Mouse (Mus musculus): ENCODE data around the gene Notch1.

Notch1 gene

DNA sequence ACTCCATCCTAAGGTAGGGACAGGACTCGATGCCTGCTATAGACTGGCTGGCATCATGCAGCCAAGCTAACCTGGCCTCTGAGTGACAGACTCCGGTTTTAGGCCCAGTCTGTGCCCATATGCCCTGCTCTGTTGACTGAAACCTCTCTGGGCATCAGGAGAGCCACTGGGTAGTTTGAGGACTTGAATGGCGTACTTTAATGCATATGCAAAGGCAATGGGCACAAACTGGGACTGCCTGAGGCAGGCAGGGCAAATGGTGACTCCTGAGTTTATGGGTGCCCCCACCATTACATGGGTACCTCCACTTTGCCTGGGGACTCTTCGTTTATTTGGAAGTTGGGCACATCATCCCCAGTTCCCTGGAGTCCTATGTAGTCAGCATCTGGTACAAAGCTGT is 69.8 kb downstream of the Notch1 start:
- peak; percentile 7 for DNase-seq (ENCODE audit: low read depth, low spot score)

DNA sequence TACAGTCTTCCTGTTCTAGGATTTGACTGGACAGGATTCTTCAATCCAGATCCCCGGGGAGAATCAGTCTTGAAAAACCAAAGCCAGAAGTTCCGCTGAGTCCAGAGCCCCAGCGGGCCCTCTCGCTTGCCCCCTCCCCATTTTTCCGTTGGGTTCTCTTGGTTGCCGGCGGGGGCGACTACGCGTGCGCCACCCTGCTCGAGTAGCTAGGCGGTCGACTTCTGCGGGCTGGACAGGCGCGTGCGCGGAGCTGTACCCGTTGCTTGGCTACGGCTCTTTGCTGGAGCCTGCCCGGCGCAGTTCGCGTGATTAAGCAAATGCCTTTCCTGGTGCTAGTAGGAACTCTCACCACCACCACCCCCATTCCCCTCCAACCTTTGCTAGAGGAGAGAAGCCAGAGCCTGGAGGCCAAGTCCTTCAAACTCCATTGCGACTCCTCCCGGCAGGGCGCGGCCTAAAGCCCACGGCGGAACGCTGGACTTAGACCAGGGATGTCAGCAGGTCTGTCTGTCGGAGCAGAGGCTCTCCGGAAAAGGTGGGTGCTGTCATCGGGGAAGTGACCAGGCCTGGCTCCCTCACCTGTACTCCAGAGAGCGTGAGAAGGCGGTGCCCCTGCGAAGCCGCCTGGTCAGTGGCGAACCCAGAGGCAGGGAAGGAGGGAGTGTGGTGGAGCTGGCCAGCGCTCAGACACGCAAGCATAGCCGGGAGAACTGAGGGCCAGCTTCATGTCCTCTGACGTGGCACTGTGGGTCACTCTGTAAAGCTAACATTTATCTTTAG is 70.6 kb downstream of the Notch1 start:
- DNase-seq (ENCODE audit: low read depth, low spot score), result peak; percentile 94

DNA sequence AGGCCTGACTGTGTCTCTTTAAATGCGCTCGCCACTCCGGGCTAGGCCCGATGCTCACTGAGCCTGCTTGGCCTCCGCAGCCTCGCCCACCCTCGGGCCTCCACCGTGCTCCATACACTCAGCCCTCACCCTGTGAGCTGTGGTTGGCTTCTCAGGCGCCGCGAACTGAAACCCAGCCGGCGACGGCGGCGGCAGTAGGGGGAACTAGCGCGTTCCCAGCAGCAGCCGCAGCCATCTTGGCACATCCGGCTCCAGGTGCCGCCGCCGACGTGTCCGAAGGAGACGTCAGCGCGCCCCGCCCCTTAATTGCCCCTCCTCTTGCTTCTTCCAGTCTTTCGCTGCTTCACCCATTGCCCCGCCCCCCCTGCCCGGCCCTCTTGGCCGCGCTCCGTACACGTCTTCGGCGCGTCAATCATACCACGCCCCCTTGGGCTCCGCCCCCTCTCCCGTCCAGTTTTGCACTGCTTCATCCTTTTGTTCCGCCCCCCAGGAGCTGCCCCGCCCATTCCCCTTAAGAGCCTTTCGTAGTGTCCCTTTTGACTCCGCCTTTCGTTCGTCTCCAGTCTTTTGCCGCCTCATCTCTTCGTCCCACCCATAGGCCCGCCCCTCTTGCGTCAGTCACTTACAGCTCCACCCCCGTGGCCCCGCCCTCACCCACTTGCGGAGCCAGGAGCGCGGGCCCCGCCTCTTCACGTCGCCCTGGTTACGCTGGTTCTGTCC is 71.4 kb downstream of the Notch1 start, which contains the start of gene Sec16a:
TSS of gene Sec16a (minus strand) at position 271 of the 720 bp plus-strand sequence.
- DNase-seq (ENCODE audit: low read depth, low spot score), result peak; percentile 100

DNA sequence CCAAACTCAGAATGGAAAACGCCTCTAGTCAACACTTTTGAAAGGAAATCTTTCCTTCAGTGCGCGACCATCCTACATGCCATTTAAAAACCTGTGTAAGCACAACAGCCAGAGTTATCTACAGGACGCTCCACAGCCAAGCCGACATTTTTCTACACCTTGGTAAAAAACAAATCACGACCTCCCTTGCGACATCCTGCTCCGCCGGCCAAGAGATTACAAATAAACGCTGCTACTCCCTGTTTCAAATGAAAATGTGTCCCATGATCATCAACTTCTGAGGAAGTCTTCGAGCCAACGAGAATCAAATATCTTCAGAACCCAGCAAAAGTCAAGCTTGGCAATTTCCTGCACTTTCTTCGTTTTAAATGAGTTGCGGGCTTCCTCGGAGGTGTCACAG is 72.1 kb downstream of the Notch1 start:
- DNase-seq (ENCODE audit: low read depth, low spot score), result peak; percentile 31

DNA sequence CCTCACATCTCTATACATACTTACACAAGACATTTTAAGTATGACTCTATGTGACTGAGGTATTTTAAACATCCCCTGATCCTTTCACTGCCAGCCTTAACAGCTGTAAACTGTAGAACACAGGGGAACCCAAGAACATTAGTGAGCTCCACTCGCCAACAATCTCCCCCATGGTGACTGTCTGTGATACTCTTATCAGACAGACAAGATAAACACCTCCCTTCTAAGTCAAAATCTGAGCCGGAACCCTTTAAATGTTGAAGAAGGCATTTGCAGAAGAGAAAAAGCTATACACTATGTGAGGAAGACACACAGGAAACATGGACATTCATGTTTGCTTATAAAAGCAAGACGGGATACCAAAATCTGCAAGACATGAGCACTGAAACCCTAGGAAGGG is 72.6 kb downstream of the Notch1 start:
- DNase-seq (ENCODE audit: low read depth, low spot score), result no peak

DNA sequence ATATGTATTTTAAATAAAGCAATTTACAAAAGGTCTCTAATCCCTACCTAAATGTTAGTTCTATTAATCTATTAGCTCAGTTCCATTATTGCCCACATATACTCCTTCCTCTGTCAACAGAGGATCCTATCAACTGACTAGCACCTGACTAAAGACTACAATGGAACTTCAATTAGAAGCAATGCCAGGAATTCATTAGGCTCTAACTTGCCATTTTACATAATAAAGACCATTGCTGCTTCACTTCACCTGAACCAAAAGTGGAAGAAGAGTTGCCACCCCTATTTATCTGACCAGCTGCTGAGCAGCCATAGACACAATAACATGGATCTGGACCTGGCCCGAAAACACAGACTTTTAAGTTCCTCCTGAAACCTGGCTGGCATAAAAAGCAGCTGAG is 73.6 kb downstream of the Notch1 start:
- no peak for DNase-seq (ENCODE audit: low read depth, low spot score)

DNA sequence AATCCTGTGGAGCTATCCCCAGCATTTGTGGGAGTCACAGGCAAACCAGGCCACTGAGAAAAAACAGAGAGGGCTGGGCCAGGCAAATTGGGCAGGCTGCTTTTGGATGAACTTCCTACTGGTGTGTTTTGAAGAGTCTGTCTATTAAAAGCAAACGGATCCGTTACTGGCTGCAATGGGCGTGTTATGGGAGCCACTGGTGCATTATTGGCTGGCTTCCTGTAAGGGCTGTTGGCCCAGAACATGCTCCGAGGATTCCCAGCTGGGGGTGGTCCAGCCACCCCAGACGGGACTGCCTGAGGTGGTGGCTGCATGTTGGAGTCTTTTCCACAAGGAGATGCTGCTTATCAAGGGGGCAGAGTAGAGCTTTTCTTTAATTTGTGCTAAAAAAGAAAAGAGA is 74.8 kb downstream of the Notch1 start:
- no peak for DNase-seq (ENCODE audit: low read depth, low spot score)

DNA sequence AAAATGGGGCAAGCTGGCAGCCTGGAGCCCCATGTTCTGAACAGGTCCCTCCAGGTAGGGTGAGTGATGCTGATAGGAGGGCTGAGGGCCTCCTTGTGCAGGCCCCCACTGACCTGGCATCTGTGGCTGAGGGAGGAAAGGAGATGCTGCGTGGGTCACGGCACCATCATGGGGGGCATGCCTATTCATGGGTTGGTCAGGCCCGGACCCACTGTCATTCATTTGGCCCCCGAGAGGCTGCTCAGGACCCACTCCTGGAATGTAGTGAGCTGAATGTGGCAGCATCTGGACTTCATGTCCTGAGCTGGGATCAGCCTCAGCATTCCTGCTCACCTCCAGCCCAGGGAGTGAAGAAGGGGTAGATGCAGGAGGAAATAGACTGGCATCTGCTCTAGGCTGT is 75.2 kb downstream of the Notch1 start:
- no peak for DNase-seq (ENCODE audit: low read depth, low spot score)

DNA sequence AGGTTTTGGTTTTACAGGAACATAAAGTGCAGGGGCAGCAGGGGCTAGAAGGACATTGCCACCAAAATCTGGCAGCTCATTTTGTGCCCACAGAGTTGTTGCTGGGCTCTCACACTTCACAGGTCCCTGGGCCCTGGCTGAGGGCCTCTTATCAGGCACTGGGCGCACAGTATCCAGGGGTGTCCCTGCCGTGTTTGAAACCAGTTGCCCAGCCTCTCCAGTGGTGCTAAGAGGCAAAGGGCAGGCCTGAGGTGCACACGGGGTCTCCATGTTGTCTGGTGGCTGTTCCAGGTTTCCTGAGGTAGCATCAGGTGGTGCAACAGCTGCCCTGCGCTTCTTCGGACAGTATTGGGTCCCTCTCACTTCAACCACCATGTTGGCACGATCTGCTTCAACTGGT is 76.8 kb downstream of the Notch1 start:
- no peak for DNase-seq (ENCODE audit: low read depth, low spot score)

DNA sequence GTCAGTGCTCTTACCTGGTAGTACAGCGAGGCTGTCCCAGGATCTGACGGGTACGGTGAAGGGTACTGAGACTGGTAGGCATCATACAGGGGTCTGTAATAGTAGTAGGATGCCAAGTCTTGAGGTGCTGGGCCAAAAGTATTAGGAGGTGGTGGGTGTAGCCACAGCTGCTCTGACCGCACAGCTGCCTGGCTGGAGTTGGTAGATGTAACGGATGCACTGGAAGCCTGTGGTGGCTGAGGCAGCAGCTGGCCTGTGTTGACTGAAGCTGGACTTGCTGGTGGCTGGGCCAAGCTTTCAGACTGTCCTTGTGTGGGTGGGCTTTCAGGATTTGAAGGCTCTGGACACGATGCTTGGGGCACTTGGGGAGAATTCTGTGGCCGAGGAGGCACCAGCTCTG is 78.1 kb downstream of the Notch1 start:
- DNase-seq (ENCODE audit: low read depth, low spot score), result no peak

DNA sequence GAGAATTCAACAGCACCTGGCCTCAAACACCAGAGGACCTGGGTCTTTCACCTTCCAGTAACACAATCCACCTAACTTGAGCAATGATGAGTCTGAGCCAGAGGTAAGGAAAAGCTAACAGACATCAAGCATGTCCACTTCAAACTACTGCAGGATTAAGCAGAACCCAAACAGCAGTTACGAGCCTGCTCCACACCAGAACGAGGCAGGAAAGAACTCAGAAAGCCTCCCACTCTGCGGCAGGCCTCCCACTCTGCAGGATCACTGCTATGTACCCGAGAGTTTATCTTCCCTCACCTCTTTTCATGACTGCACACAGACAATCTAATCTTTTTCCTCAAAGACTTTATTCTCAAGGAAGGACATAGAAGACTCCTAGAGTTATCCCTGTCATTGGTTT is 79.2 kb downstream of the Notch1 start:
- no peak for DNase-seq (ENCODE audit: low read depth, low spot score)

DNA sequence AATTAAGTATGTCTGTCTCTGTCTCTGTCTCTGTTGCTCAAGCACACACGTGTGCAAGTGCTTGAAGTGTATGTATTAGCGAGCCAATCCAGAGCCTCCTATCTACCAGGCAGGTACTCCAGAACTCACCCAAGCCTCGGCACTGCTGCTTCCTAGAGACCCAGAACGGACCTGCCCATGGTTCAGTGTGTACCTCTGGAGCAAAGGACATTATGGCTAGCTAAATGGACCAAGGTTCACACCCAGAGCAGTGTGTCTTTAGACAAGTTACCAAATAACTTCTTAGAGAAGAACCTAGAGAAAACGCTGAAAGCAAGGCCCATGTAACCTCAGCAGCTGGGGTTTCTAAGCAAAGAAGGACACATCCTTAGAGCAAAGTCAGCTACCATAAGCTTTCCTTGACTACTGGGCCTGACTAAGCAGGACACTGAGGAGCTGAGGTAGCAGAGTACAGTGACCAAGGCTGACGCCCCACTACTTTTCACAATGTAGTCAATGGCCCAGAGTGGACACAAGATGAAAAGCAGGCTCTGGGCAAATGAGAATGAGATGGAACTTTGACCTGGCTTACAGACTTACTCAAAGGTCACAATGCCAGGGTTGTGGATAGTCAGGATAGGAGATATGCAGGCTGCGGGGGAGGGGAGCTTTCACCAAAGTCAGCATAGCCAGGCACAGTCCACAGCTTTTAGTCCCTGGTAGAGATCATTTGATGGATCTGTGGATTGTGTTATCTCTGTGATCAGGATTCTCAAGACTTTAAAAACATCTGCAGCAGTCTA is 81.5 kb downstream of the Notch1 start:
- no peak for DNase-seq (ENCODE audit: low read depth, low spot score)

DNA sequence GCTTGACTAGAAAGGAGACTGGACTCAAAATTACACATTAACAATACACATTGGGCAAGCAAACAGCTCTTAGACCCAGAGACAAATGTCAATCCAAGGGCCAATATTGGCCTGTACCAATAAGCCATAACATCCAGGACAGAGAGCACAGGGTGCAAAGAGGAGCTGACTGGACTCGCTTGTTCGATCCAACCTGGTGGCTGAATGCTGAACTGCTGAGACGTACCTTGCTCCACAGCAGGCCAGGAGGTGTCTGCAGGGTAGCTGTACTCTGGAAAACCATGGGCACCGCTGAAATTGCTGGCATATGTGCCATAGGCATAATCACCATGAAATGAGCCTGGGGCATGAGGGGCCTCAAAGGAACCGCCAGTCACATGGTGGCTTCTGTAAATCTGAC is 86.6 kb downstream of the Notch1 start:
- no peak for DNase-seq (ENCODE audit: low read depth, low spot score)

DNA sequence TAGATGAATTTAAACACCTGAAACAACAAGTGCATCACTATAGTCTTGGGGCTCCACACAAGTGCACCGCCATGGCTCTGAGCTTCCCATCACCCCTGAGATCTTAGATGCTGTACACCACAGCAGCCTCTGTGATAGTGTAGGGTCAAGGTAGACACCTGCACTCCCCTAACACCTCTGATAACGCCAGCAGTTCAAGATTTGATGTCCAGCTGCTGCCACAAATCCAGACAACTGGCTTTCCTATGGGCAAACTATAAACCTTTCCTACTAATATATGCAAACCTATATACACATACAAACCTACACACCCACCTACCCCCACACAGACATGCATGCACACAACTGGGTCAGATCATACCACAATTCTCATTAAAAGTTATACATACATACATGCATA is 91.9 kb downstream of the Notch1 start:
- no peak for DNase-seq (ENCODE audit: low read depth, low spot score)

DNA sequence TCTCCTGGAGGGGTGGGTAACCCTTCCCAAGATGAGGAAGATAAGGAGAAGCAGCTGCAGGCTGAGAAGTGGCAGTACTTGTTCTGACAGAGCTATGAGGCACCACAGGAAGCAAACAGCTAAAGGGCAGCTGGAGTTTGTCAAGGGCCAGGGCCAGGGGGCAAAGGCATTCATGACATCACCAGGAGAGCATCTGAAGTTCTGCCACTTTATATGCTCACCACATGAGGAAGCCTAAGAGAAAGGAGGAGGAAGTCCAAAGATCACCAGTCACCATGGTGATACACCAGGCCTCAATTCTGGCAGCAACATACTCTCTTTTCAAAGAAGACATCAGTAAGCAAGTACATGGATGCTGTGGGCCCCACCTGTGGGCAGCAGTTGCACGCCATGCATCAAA is 93.4 kb downstream of the Notch1 start:
- DNase-seq (ENCODE audit: low read depth, low spot score), result no peak

DNA sequence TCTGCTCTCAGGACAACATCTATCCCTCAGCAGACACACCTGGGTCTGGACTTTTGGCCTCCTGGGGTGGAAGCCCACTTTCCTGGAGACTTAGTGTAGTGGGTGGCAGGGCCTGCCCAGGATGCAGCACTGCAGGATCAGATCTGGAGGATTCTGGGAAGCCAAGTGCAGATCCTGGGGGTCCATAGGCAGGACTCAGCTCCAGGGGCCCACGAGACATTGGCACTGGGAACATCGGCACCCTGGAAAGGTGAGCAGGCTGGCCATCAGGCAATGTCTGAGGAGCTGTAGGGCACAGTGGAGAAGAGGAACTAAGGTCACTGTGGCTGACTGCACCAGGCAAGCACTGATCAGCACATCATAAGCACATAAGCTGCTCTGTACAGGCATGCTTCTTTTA is 94.5 kb downstream of the Notch1 start:
- no peak for DNase-seq (ENCODE audit: low read depth, low spot score)

DNA sequence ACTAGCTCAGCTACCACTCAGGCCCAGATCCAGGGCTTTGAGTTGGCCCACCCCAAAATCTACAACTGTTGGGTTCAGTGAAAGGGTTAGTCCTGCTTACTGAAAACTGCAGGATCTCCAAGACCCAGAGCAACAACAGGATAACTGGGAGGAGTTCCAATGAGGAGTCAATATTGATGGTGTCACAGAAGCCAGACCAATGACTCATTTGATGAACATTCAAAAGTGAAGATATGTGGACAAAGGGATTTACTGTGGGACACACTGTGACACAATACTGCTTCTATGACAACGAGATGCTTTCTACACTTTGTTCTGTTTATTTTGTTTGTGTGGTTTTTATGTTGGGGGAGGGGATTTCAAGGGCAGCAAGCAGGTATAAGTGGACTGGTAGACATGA is 98.3 kb downstream of the Notch1 start:
- DNase-seq (ENCODE audit: low read depth, low spot score), result peak; percentile 61

DNA sequence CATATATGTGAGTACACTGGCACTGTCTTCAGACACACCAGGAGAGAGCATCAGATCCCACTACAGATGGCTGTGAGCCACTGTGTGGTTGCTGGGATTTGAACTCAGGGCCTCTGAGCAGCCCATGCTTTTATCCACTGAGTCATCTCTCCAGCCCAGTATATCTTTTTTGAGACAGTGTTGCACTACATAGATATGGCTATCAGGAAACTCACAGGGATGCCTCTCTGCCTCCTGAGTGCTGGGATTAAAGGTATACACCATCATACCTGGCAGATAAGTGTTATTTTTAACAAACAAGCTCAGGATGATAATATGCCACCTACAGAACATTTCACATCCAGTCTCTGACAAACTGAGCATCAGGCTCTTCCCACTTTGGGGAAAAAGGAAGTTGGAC is 99.4 kb downstream of the Notch1 start:
- DNase-seq (ENCODE audit: low read depth, low spot score), result no peak

DNA sequence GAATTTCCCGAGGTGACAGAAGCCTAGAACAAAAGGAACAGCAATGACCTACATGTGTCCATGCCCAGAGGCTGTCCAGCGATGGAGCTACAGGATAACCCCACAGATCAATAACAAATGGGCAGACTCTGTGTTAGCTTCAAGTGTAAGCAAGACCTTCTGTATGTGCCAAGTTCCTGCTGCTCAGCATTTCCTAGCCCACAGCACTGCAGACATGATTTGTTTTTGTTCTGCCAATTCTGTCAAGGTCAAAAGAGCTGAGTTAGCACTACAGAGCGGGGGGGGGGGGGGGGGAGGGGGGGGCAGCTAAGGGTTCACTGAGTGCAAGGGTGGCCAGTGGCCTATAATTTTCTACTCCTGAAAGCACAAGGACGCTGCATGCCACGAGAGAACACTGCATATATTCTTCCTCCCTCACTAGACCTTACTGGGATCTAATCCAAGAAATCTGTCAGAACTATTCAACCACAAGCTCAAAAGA is 105.5 kb downstream of the Notch1 start:
- DNase-seq (ENCODE audit: low read depth, low spot score), result peak; percentile 92

DNA sequence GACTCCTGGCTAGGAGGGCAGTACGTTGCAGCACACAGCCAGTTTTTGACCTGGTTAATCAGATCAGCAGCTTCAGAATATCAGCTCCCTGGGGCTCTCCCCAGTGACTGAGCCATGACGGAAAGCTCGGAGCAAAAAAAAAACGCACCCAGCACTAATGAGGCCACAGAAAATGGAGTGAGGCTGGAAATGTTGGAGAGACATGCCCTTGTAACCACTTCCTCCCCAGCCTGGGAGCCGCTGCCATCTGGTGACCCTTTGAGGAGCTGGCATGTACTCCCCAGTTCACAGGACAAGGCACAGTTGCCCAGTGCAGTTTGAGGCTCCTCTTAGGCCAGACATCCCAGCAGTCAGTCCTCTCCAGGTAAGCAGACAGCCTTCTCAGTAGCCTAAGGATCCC is 106.4 kb downstream of the Notch1 start:
- DNase-seq (ENCODE audit: low read depth, low spot score), result peak; percentile 44

DNA sequence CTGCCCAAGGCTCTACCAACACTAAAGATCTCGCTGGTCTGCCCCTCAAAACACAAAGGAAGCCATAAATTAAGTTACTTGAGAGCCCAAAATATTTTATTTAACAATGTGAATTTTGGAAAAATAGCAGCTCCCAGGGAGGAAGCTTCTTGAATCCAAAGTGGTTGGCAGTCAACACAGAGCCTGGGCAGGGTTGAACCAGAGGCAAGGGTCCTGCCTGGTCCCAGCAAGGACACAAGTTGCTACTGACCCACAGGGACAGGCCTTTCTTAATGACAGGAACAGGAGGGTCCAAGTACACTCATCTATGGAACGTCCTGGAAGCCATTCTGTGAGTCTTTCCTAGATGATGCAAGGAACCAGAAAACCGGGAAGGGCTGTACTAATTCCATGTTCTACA is 107.1 kb downstream of the Notch1 start:
- DNase-seq (ENCODE audit: low read depth, low spot score), result no peak

Measured in 3T3-L1 (cell line).